Mouse (Mus musculus) R1 (cell line): Measurements from ENCODE around the gene Tssk4.

Experiments
- DNase-seq: peaks from one replicate; pipeline ENCODE4 v3.0.0-alpha.2; 2018; ENCODE audit warnings: low read depth, low spot score

Gene Tssk4

GRCm38 (mm10) chr14:55649884-55650283 is at the start of gene Tssk4:
TSS of gene Tssk4 (plus strand) at chr14:55650184.
- DNase-seq: no peak

- no peak for DNase-seq
Observed at GRCm38 (mm10) chr14:55603271-55603632, 46.7 kb upstream of the Tssk4 start, which contains the start of gene Irf9. TSS of gene Irf9 (plus strand) at chr14:55603571.

- DNase-seq: peak; percentile 99
Observed at GRCm38 (mm10) chr14:55603633-55604576, 46.1 kb upstream of the Tssk4 start.

GRCm38 (mm10) chr14:55604823-55605222 is 45.2 kb upstream of the Tssk4 start:
- no peak for DNase-seq

- peak; percentile 54 for DNase-seq
Observed at GRCm38 (mm10) chr14:55605743-55606459, 44.1 kb upstream of the Tssk4 start.

DNA sequence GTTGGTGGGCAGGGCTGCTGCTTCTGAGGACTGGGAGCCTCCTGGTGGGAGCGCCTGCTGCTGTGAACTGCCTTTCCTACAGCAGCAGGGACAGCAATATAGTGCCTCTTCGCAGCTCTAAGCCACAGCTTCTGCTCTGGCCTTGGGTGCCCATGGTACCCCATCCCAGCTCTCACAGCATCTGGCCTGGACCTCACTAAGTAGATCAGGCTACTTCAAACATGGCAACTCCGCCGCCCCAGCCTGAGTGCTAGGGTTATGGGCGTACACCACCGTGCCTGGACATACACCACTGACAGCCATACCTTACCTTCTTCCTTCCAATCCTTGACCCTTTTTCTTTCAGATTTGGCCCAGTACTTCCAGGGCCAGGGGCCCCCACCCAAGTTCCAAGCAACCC is 41.6 kb upstream of the Tssk4 start:
- DNase-seq: no peak

- DNase-seq: no peak
Observed at GRCm38 (mm10) chr14:55613346-55613745, 36.6 kb upstream of the Tssk4 start.

DNA sequence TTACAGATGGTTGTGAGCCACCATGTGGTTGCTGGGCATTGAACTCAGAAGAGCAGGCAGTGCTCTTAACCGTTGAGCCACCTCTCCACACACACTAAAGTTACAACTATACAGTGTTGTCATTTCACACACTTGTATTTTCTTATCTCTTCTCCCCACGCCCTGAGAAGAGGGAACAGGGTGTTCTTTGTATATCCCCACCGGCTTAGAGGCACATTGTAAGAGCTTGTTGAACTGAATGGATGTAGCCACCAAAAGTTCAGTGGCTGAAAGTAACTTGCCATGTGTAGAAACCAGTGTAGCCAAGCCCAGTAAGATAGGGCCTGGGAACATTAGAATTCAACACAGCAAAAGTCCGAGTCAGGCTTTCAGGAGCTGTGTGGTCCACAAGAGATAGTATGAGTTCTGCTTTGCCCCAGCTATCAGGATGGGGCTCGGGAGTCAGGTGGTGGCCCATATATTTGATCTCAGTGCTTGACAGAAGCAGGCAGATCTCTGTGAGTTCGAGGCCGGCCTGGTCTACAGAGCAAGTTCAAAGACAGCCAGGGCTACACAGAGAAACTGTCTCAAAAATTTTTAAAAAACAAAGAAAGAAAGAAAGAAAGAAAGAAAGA is 35.3 kb upstream of the Tssk4 start:
- DNase-seq: no peak

DNA sequence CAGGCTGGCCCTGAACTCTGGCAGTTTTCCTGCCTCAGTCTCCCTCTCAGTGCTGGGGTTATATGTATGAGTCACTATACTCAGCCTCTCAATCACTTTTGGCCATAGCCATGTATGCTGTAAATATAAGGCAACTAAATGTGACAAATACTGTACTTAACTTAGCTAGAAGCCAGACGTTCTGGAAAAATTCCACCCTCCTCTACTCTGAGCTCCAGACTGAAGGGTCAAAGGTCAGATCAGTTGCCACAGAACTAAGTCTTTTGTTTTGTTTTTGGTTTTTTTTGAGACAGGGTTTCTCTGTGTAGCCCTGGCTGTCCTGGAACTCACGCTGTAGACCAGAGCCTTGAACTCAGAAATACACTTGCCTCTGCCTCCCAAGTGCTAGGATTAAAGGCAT is 34.1 kb upstream of the Tssk4 start:
- no peak for DNase-seq

DNA sequence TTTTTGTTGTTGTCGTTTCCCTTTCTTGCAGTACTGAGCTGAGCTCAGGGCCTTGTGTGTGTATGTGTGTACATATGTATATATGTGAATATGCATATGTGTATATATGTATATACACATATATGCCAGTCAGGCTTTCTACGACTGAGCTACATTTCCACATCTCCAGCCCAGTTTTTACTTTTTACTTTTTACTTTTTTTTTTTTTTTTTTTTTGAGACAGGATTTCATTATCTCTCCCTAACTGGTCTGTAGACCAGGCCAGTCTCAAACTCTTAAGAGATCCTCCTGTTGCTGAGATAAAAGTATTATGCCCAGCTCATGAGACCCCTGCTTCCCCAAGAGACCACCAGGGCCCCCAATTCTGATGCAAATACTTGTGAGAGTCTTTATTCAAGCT is 33.1 kb upstream of the Tssk4 start:
- no peak for DNase-seq

- DNase-seq: peak; percentile 98
Observed at GRCm38 (mm10) chr14:55617822-55618221, 32.2 kb upstream of the Tssk4 start, which contains the start of gene Rec8. TSS of gene Rec8 (plus strand) at chr14:55618037.

GRCm38 (mm10) chr14:55618486-55619195 is 31.3 kb upstream of the Tssk4 start:
- no peak for DNase-seq

- DNase-seq: no peak
Observed at GRCm38 (mm10) chr14:55628077-55628827, 21.7 kb upstream of the Tssk4 start.

DNA sequence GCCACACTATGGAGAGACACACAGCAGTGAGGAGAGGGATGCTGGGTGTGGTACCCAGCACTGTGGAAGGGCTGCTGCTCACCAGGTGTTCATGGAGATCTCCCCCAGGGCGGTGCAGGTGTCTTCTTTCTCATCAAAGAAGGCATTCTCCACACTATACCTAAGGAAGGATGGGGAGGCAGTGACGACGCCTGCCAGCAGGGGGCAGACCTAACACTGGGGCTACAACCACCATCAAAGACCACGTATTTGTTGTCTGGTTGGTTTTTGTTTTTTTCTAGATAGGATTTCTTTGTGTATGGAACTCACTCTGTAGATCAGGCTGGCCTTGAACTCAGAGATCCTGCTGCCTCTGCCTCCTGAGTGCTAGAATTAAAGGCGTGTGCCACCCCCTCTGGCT is 20.7 kb upstream of the Tssk4 start:
- peak; percentile 53 for DNase-seq

DNA sequence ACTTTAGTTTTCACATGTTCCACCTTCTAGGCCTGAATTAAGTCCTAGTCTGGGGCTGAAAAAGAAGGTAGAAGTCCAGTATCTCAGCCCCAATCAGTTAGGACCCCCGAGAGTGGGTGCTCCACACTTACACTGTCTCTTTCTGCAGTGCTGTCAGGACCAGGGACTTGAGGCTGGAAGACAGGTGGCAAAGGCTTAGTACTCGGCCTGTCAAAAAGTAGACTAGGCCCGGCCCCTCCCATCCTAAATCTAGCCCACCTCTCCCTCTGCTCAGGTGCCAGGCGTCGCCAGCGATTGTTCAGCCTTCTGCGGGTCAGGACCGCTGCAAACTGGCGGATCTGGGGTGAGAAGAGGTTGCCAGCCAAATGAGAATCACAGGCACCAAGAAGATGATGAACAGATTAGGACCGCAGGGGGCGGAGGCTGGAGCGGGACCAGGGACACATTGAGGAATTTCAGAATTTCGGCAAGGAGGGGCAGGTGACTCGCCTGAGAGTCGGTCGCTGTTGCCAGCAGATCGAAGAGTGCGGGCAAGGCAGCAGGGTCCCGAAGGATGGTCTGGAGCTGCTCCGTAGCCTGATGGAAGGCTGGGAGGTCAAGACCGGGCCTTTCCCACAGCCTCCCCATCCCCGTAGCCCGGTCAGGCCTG is 15.0 kb upstream of the Tssk4 start:
- peak; percentile 71 for DNase-seq

DNA sequence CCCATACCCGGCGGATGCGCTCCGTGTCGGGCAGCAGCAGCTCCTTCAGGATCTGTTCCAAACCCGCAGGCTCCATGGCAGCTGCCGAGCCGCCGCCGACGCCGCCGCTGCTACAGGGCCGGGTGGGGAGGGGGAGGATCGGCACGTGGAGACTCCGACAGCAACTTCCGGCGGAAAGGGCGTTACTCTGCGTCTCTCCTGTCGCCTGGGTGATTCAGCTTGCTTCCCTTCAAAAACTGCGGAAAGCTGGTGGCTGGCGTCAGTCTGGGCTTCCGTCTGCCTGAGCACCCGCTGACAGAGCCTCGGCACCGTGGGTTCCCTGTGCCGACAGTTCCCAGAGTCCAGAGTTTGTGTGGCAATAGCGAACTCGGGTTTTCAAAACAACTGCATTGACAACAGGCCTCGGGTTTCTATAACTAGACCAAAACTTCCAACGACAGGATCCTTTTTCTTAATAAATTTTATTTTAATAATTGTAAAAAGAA is 14.4 kb upstream of the Tssk4 start, which contains the start of gene Ipo4:
Gene Ipo4, minus strand, starts transcription at position 435 of the 485 bp plus-strand sequence.
- peak; percentile 95 for DNase-seq

DNA sequence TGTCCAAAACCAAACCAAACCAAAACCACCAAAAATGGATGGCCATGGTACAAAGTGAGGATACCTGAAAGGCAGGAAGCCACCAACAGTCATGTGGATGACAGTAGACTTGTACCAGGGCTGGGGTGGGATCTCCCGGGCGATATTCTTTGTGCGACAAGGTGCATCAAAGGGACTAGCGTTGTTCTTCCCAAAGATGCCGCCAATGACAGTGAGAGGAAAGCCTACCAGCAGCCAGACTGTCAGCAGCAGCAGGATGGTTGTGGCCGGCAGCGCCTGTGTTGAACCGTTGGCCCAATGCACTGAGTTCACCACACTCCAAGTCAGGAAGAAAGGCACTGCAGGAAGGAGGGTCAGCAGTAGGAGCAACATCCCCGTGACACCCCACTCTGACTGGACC is 12.2 kb upstream of the Tssk4 start, which contains the start of gene Gm49378:
Gene Gm49378, minus strand, starts transcription at position 101 of the 400 bp plus-strand sequence.
- no peak for DNase-seq

GRCm38 (mm10) chr14:55640816-55641215 is 9.2 kb upstream of the Tssk4 start:
- no peak for DNase-seq

DNA sequence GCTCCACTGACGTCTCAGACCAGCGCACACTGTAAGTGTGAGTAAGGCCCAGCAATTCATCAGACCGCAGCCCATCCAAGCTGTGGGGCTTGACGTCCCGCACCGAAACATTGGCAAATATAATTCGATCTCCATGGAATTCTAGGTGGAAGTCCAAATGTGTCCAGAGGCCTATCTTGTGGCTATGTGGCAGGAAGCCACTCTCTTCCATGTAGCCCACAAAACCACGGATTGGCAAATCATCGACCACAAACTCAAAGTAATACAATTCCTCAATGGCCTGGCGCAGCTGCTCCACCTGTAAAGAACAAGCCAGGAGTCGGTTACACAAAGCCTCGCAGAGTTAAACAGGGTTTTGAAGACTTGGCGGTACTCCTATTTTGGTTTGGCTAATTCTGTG is 8.7 kb upstream of the Tssk4 start:
- no peak for DNase-seq

DNA sequence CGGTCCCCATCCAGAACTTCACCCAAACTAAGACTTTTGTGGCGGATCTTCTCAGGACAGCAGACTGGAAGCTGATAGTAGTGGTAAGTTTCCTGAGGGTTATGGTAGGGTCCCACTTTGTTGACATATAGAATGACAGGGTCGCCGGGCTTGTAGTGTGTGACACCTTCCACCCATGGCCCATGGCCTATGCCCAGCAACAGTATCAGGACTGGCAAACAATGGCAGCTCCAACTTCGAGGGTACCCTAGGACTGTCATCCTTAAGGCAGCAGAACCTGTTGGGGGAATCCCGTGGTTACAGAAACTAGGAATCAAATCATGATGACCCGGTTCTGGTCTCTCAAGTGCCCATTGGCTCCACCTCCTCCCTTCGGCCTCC is 7.3 kb upstream of the Tssk4 start:
- no peak for DNase-seq
